Mouse (Mus musculus): ENCODE results near the gene Atf5.

The Atf5 gene

GRCm38 (mm10) chr7:44816470-44817021 lies at the start of gene Atf5:
Atf5 (minus strand) TSS chr7:44816658.
- no peak for DNase-seq (ENCODE audit: low spot score in 2 of 2)

GRCm38 (mm10) chr7:44864595-44865542 lies 48.4 kb upstream of the Atf5 start:
- DNase-seq (ENCODE audit: low spot score in 2 of 2) = no peak

- no peak for DNase-seq (ENCODE audit: low spot score in 2 of 2)
These were observed 47.6 kb upstream of the Atf5 start for GRCm38 (mm10) chr7:44863982-44864494.

DNA sequence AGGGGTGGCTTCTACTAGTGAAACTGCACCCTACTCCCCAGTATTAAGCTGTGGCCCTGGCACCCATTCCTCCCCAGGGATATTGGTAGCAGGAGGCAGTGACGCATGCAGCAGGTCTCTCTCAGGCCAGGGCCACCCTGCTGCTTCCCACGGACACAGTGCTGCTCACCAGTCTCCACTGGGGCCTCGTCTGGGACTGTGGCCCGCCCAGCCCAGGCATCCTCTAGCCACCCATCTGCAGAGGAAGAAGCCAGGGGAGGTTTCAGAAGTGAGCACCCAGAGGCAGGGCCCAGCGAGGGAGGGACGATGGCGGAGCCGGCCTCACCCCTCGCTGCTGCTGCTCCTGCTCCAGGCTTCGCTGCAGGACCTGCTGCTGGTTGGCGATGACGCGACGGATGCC lies 46.8 kb upstream of the Atf5 start:
- DNase-seq (ENCODE audit: low spot score in 2 of 2) = no peak

DNA sequence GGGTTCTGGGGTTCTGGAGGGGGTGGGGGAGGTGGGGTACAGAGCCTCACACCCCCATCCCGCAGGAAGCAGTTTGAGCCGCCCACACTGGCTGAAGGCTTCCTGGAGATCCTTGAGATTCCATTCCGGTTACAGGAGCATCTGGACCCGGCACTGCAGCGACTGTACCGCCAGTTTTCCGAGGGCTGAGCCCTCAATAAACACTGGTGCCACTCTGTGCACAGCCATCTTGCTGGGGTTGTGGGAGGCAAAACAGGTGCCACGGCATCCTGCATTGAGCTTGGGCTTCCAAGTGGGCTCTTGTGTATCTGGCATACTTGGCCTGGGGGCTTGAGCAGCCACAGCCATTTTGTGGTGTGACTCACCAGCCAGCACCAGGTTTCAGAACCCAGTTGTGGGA lies 46.0 kb upstream of the Atf5 start:
- DNase-seq (ENCODE audit: low spot score in 2 of 2) = no peak

GRCm38 (mm10) chr7:44861429-44861816 lies 45.0 kb upstream of the Atf5 start:
- no peak for DNase-seq (ENCODE audit: low spot score in 2 of 2)

DNA sequence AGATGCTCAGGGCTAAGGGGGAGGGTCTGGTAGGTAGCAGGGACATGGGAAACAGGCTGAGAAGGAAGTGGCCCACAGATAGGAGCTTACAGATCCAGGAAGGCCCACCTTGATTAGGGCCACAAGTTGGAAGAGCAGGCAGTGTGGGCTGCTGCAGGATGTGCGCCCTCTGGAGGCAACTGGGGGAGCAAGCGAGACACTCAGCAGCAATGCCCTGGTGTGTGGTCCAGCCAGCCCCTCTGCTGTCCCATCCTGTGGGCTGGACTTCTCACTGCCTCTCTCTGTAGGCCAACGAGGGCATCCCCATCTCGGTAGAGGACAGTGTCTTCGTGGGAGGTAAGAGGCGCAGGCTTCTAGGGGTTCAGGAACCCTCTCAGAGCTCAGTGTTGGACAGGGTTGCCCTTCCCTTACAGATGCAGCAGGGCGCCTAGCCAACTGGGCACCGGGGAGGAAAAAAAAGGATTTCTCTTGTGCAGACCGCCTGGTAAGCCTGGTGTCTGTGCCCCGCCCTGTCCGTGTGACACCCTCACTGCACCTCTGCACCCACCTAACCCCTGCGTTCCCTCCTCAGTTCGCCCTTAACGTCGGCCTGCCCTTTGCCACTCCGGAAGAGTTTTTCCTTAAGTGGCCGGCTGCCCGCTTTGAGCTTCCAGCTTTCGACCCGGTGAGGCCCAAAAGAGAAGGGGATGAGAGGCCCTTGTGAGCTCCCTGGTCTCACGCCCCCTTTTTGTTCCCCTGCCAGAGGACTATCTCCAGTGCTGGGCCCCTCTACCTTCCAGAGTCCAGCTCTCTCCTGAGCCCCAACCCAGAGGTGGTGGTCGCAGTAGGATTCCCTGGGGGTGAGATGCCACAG lies 44.3 kb upstream of the Atf5 start:
- peak; percentile 76 to 92 for DNase-seq (ENCODE audit: low spot score in 2 of 2)

DNA sequence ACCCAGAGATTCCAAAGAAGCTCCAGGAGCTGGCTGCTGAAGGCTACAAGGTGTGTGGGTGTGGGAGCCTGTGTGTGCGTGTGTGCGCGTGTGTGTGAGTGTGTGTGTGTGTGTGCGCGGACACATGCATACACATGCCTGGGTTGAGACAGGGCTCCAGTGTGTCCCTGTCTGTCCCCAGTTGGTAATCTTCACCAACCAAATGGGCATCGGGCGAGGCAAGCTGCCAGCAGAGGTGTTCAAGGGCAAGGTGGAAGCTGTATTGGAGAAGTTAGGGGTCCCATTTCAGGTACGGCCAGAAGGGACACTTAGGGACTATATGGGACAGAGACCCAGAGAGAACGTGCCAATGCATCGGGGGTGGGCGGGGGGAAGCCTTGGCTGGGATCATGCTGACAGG lies 43.4 kb upstream of the Atf5 start:
- no peak for DNase-seq (ENCODE audit: low spot score in 2 of 2)

DNA sequence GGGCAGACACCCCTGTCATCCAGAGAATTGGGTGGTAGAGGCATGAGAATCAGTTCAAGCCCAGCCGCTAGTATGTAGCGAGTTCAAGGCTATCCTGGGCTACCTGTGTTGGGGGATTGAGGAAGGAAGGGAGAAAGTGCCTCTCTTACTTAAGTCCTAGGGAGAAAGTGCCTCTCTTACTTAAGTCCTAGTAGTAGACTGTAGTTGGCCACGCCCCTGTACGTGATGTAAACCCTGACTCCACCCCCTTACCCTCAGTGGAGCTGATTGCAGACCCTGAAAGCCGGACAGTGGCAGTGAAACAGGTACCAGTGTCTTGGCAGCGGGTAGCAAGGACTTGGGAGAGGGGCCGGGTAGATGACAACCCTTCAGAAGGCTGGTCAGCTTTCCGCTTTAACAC lies 41.4 kb upstream of the Atf5 start:
- peak; percentile 77 to 83 for DNase-seq (ENCODE audit: low spot score in 2 of 2)

- peak; percentile 85 to 94 for DNase-seq (ENCODE audit: low spot score in 2 of 2)
These were observed 40.6 kb upstream of the Atf5 start, which contains the start of gene Pnkp for GRCm38 (mm10) chr7:44857042-44857552. Pnkp (plus strand) TSS chr7:44857139.

DNA sequence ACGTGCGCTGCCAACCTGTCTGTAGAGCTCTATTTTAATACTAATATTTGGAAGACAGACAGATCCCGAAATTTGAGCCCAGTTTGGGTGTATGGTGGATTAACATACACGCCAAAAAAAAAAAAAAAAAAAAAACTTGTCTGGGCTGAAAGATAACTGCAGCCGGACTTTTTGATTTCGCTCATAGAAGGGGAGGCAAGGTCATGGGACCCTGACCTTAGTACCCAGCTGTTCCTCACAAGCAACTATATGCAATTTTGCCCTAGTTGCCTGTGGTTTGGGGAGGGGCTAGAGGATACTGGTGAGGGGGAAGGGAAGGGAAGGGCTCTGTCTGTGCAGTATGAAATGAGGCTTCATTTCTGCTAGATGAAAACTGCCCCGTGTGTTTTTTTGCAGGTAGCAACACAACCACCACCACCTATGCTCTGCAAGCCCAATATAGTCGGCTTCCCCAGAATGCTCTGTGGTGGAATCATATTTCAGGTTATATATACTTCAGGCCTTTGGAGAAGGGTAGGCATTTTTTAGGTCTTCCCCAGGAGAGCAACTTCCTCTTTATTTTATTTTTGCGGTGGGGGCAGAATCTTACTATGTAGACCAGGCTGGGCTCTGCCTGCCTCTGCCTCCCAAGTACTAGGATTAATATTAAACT lies 39.9 kb upstream of the Atf5 start:
- no peak for DNase-seq (ENCODE audit: low spot score in 2 of 2)

DNA sequence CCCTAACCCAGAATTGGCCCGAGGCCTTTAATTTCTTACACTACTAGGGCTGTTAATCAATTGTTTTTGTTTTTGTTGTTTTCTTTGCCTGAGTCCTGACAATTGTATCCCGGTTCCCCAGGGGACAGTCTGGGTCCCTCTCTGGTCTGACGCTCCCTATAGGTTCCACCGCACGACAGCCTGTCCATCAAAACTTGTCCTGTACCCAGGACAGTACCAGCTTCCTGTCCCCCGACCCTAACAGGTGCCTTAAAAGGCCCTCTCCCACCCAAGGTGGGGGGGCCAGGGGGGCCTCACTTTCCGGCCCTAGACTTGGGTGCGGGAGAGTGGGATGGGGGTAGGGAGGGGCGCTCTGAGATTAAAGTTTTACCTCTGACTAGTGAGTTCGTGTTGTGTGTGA lies 38.6 kb upstream of the Atf5 start:
- DNase-seq (ENCODE audit: low spot score in 2 of 2) = no peak

- peak; percentile 86 to 92 for DNase-seq (ENCODE audit: low spot score in 2 of 2)
These were observed 38.0 kb upstream of the Atf5 start for GRCm38 (mm10) chr7:44854356-44855031.

DNA sequence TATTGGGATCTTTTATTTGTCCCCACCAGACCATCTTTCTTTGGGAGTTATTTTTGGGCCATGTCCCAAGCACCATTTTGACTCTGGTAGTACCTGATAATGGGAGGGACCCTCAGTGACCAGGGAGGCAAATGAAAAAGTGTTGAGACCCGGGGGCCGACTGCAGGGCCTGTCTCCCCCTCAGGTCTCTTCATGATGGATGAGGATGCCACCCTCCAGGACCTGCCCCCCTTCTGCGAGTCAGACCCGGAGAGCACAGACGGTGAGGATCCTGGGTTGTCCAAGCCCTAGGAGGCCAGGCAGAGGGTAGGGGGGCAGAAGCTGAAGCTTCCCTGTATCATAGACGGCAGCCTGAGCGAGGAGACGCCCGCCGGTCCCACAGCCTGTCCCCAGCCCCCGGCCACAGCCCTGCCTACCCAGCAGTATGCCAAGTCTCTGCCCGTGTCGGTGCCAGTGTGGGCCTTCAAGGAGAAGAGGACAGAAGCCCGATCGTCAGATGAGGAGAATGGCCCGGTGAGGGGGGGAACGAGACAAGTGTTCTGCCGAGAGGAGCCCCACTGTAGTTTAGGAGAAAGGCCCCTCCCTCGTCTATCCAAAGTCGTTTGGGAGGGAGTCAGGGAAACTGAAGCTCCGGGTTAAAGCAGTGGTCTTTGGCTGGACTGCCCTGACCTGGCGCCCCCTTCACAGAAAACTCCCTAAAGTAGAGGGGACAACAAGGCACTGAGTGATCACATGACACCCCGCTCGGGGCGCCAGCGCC lies 37.3 kb upstream of the Atf5 start:
- peak in 1 of 2 experiments; percentile 33 for DNase-seq (ENCODE audit: low spot score in 2 of 2)

- no peak for DNase-seq (ENCODE audit: low spot score in 2 of 2)
These were observed 36.6 kb upstream of the Atf5 start for GRCm38 (mm10) chr7:44853065-44853464.

DNA sequence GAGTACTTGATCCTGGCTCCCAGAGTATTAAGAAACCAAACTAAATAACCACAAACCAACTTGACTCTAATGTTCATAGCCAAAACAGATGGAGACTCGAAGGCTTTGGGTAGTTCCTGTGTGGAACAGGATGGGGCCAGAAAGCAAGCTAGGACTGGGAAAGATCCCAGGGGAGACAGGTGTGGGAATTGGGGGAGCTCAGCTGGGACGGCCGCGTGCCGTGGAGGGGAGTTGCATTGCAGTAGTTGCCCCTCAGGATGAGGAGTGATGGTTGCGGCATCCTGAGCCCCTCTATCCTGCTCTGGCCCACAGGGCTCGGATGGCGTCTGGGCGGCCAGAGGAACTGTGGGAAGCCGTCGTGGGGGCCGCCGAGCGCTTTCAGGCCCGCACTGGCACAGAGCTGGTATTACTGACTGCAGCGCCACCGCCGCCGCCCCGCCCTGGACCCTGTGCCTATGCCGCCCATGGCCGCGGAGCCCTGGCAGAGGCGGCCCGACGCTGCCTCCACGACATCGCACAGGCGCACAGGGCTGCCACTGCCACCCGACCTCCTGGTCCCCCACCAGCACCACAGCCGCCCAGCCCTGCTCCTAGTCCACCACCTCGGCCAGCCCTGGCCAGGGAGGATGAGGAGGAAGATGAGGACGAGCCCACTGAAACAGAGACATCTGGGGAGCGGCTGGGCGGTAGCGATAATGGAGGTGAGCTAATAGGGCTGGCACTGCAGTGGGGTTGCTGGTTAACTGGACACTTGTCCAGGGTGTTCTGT lies 36.0 kb upstream of the Atf5 start:
- DNase-seq (ENCODE audit: low spot score in 2 of 2) = peak in 1 of 2 experiments; percentile 17

- no peak for DNase-seq (ENCODE audit: low spot score in 2 of 2)
These were observed 35.3 kb upstream of the Atf5 start for GRCm38 (mm10) chr7:44851625-44852234.

DNA sequence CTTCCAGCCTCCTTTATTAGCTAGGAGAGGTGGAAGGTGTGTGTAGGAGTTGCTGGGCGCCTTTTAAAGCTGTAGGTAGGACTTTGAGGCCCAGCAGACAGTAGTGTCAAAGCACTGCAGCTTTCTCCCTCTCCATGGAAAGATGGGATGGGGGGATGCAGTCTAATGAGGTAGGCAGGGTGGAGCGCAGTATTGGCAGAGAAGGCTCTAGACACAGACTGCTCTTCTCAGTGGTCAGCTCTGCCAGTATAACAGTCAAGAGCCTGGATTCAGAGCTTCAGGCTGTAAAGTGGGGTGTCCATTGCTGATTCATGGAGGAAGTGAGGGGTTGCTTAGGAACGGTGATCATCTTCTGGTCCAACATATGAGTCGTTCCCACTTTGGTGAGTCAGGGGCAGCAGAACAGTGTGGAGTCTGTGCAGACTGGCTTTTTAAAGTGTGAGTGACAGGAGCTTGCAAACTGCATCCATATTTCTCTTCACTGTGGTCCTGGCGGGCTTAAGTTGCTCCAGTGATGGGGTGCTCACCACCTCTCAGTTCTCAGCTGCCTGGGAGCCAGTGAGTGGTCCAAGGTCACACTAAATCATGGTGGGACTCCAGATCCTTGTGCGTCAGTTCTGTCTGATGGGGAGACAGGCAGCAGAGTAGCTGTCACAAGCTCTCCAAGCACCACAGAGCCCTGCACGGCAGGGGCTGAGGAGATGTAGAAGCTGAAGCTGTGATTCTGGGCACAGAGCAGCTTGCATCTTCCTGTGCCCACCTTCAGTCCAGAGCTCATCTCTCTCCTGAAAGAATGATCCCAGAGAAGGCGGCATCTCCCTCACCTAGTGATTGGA lies 34.5 kb upstream of the Atf5 start:
- DNase-seq (ENCODE audit: low spot score in 2 of 2) = no peak
